Mouse (Mus musculus) brain, adult 2 months (tissue): Measurements from ENCODE around the gene Stx6.
A peak's percentile ranks its signal among the peaks of the same experiment; 100 is the strongest.
"Not testable (repeated sequence)": the region's sequence is repeated elsewhere in the genome, so short reads cannot be mapped to it uniquely, and the experiment has no call there.

Source experiments
- DNase-seq: peaks from one replicate; pipeline ENCODE4 v3.0.0; 2011; ENCODE audit warnings: low read depth, low spot score

Gene Stx6

GRCm38 (mm10) chr1:155167453-155167852 lies 8.9 kb downstream of the Stx6 start:
- peak; percentile 80 for DNase-seq

- DNase-seq = no peak
These were observed 11.4 kb downstream of the Stx6 start for GRCm38 (mm10) chr1:155169935-155170334.

GRCm38 (mm10) chr1:155172895-155173643 lies 14.6 kb downstream of the Stx6 start:
- DNase-seq = no peak

GRCm38 (mm10) chr1:155173644-155174016 lies 15.1 kb downstream of the Stx6 start:
- not testable (repeated sequence) for DNase-seq

GRCm38 (mm10) chr1:155174424-155174823 lies 15.9 kb downstream of the Stx6 start:
- no peak for DNase-seq

GRCm38 (mm10) chr1:155178192-155178924 lies 19.8 kb downstream of the Stx6 start:
- DNase-seq = no peak

GRCm38 (mm10) chr1:155184191-155184590 lies 25.7 kb downstream of the Stx6 start:
- DNase-seq = no peak

GRCm38 (mm10) chr1:155188656-155189055 lies 30.1 kb downstream of the Stx6 start:
- no peak for DNase-seq

GRCm38 (mm10) chr1:155191219-155191618 lies 32.7 kb downstream of the Stx6 start:
- DNase-seq = no peak

- DNase-seq = peak; percentile 88
These were observed 33.2 kb downstream of the Stx6 start for GRCm38 (mm10) chr1:155191671-155192070.

- peak; percentile 85 for DNase-seq
These were observed 34.4 kb downstream of the Stx6 start for GRCm38 (mm10) chr1:155192805-155193368.

GRCm38 (mm10) chr1:155196691-155197090 lies 38.2 kb downstream of the Stx6 start:
- no peak for DNase-seq

GRCm38 (mm10) chr1:155199522-155199921 lies 41.0 kb downstream of the Stx6 start:
- DNase-seq = no peak

- DNase-seq = no peak
These were observed 42.5 kb downstream of the Stx6 start for GRCm38 (mm10) chr1:155200967-155201366.

GRCm38 (mm10) chr1:155201373-155201879 lies 42.9 kb downstream of the Stx6 start:
- DNase-seq = peak; percentile 90

GRCm38 (mm10) chr1:155201914-155202313 lies 43.4 kb downstream of the Stx6 start:
- no peak for DNase-seq

- DNase-seq = peak; percentile 62
These were observed 44.0 kb downstream of the Stx6 start for GRCm38 (mm10) chr1:155202472-155202871.

- DNase-seq = no peak
These were observed 44.6 kb downstream of the Stx6 start for GRCm38 (mm10) chr1:155203101-155203500.

- no peak for DNase-seq
These were observed 45.4 kb downstream of the Stx6 start for GRCm38 (mm10) chr1:155203954-155204353.

GRCm38 (mm10) chr1:155204560-155205162 lies 46.1 kb downstream of the Stx6 start:
- peak; percentile 90 for DNase-seq

GRCm38 (mm10) chr1:155205311-155205710 lies 46.8 kb downstream of the Stx6 start:
- no peak for DNase-seq
